Mouse (Mus musculus): Measurements from ENCODE around the gene Klk1b3.
A peak's percentile ranks its signal among the peaks of the same experiment; 100 is the strongest.

DNA sequence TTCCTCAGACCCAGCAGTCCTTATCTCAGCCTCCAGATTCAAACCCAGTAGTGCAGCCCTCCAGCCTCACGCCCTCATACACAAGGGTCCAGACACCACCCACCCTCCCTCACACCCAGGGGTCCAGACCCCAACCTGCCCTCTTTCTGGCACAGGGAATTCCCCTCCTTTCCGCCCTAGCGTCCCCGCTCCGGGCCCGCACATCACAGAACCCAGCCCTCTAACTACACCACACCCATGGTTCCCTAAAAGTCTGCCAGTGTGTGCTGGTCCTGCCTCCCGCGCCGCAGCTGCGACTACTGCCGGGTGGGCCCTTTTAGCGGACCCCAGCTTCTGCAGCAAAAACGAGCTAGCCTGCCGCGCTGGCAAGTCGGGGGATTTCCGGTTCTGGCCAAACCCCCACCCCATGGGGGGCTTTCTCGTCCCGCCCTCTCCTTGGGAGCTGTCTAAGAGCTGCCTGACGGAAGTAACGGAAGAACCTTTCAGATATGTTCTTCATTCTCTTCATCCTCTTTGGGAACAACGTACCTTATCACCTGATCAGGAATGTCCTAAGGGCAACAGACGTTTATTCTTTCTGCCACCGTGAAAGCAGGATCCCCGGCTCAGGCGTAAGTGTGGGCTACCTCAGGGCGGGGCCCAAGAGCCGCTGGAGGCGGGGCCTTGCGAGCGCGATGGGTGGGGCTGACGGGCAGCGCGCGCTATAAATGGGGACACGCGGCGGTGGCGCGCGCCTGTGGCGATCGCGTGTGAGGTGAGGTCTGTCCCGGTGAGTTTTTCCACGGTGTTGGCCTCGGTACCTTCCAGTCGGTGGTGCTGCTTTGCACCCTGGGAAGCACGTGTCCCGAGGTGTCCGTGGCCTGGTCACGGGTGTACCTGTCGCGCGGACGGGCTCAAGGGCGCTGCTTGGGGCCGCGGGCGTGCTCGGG, 48.3 kb downstream of the Klk1b3 start, which contains the start of the genes 1700028J19Rik and 2410002F23Rik:
- no peak for TF ChIP-seq CTCF (IDR thresholded peaks at IDR 0.05; ENCODE audit: control insufficient read depth, insufficient read depth, insufficient read length)
- TF ChIP-seq FOSL1 (IDR thresholded peaks at IDR 0.05; ENCODE audit: insufficient read depth, low read length, poor library complexity, severe bottlenecking) = no peak
- TF ChIP-seq MYOD1 (IDR thresholded peaks at IDR 0.05; ENCODE audit: control insufficient read depth, insufficient read length, low read depth) = no peak
- no peak for TF ChIP-seq USF1 (IDR thresholded peaks at IDR 0.05; ENCODE audit: low read depth)
- peak; percentile 96 for TF ChIP-seq MAX (IDR thresholded peaks at IDR 0.05)
- TF ChIP-seq CEBPB (IDR thresholded peaks at IDR 0.05; ENCODE audit: low read depth) = no peak
- TF ChIP-seq MYOG (IDR thresholded peaks at IDR 0.05; ENCODE audit: control insufficient read depth, extremely low read depth, insufficient read length) = no peak

All from C2C12 (cell line).